Mouse (Mus musculus) neural tube, embryonic 11.5 days (tissue): ENCODE measurements around the gene Fnip2. TPM values are rescaled to one million over a fixed set of nuclear protein-coding genes. Genes with fewer than 3 reads are reported as not detected.

Experiments used
- ATAC-seq: fragments of 200-750 bp; cut with Nextera tagmentation; 2 replicates; pipeline ENCODE4 v1.8.0; 2017; ENCODE audit warnings: moderate number of reproducible peaks, mild to moderate bottlenecking, moderate TSS enrichment, moderate library complexity; ENCODE audit not compliant: insufficient read depth, low FRiP score, low TSS enrichment
- DNase-seq: peaks from one replicate; pipeline ENCODE4 v3.0.0-alpha.2; 2015; ENCODE audit warnings: low spot score
- H3K27ac ChIP-seq: fragments of 300-500 bp; sonication (generic); 2 replicates; pipeline ENCODE4 v1.5.1; 2014; ENCODE audit warnings: low read depth, mild to moderate bottlenecking, low read length
- H3K27me3 ChIP-seq: fragments of 300-500 bp; sonication (generic); 2 replicates; pipeline ENCODE4 v1.6.1; 2014; ENCODE audit warnings: mild to moderate bottlenecking, low read length, mixed read lengths; ENCODE audit not compliant: control insufficient read depth, insufficient read depth
- H3K36me3 ChIP-seq: fragments of 300-500 bp; sonication (generic); 2 replicates; pipeline ENCODE4 v1.6.1; 2014; ENCODE audit warnings: mild to moderate bottlenecking, low read length, moderate library complexity, mixed read lengths; ENCODE audit not compliant: control insufficient read depth, insufficient read depth
- H3K4me1 ChIP-seq: fragments of 300-500 bp; sonication (generic); 2 replicates; pipeline ENCODE4 v1.6.1; 2014; ENCODE audit warnings: low read length, mixed read lengths; ENCODE audit not compliant: control insufficient read depth, insufficient read depth
- H3K4me2 ChIP-seq: fragments of 300-500 bp; sonication (generic); 2 replicates; pipeline ENCODE4 v1.6.1; 2014; ENCODE audit warnings: low read depth, mild to moderate bottlenecking, moderate library complexity
- H3K4me3 ChIP-seq: fragments of 300-500 bp; sonication (generic); 2 replicates; pipeline ENCODE4 v1.5.1; 2014; ENCODE audit warnings: low read depth, low read length
- H3K9ac ChIP-seq: fragments of 300-500 bp; sonication (generic); 2 replicates; pipeline ENCODE4 v1.6.1; 2014; ENCODE audit warnings: mild to moderate bottlenecking, low read length
- H3K9me3 ChIP-seq: fragments of 300-500 bp; sonication (generic); 2 replicates; pipeline ENCODE4 v1.6.1; 2016; ENCODE audit warnings: low read length; ENCODE audit not compliant: control insufficient read depth
- WGBS: fragments of 180-500 bp; shearing (Covaris S2); extraction: QIAGEN DNeasy Blood & Tissue Kit; methylation state at CpG from one replicate; pipeline ENCODE4 v1.1.7; 2014; 5-methylcytosine and 5-hydroxymethylcytosine counted together
- polyA plus RNA-seq: library from polyadenylated mRNA; unstranded; fragments of >200 nt; fragmentation: Nextera tagmentation; extraction: Ambion mirVana; gene quantifications from 2 replicates; pipeline ENCODE4 v1.2.1, GENCODE M21; 2014

Gene Fnip2
- polyA plus RNA-seq, 1 experiment from 2014 or later, result 7.2 TPM

DNA sequence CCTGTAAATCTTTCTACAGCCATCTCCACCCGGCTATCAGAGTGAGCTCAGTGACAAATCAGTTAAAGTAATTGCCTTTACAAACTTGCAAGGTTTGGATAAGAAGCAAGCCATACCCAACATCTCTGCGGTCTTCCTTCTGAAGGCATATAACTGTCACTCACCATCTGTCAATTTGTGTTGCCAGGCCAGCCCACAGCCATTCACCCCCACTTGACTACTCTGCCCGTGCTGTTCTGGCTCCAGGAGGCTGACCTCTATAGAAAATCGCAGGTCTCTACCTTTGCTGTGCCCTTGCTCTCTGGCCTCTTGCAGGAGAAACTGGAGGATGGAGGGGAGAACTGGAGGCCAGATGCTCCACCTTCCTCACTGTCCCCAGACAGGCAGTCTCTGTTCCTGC lies 88.7 kb downstream of the Fnip2 start:
- DNase-seq (no peak), ATAC-seq (no peak)
- H3K4me1 ChIP-seq, result no peaks in the 10 kb centered on the region
- peaks cover 2% of the 10 kb centered on the region for H3K36me3 ChIP-seq
- H3K4me2 ChIP-seq, result no peak overlapping the region
- WGBS, result 72% methylated on average over 4 of the region's 4 CpGs
- H3K9me3 ChIP-seq, result 0 out of 2 replicates have a peak, but pooled peaks cover 3% of the 10 kb centered on the region
- no peak overlapping the region for H3K9ac ChIP-seq
- no peak overlapping the region for H3K27ac ChIP-seq
- no peaks in the 10 kb centered on the region for H3K27me3 ChIP-seq
- H3K4me3 ChIP-seq, result no peak overlapping the region

GRCm38 (mm10) chr3:79478400-79478799 lies 89.2 kb downstream of the Fnip2 start:
- no peaks in the 10 kb centered on the region for H3K9me3 ChIP-seq
- no peaks in the 10 kb centered on the region for H3K4me1 ChIP-seq
- WGBS, result 90% methylated on average over 8 of the region's 8 CpGs
- no peak for ATAC-seq
- no peak overlapping the region for H3K9ac ChIP-seq
- peaks cover 2% of the 10 kb centered on the region for H3K36me3 ChIP-seq
- no peak overlapping the region for H3K4me2 ChIP-seq
- no peak overlapping the region for H3K27ac ChIP-seq
- H3K4me3 ChIP-seq, result no peak overlapping the region
- H3K27me3 ChIP-seq, result no peaks in the 10 kb centered on the region
- no peak for DNase-seq

- Histone ChIP-seq H3K36me3 (no peaks in the 10 kb centered on the region; the same call in 1 of the 2 replicates), H3K9ac (no peak overlapping the region), H3K27me3 (no peaks in the 10 kb centered on the region), H3K9me3 (no peaks in the 10 kb centered on the region), H3K4me2 (no peak overlapping the region), H3K4me1 (no peaks in the 10 kb centered on the region), H3K27ac (no peak overlapping the region), H3K4me3 (no peak overlapping the region)
- 88% methylated on average over 2 of the region's 2 CpGs for WGBS
- no peak for ATAC-seq
- DNase-seq, result no peak
Observed at GRCm38 (mm10) chr3:79475980-79476379, 91.6 kb downstream of the Fnip2 start.

GRCm38 (mm10) chr3:79474911-79475310 lies 92.7 kb downstream of the Fnip2 start:
- no peak overlapping the region for H3K4me3 ChIP-seq
- H3K4me1 ChIP-seq, result no peaks in the 10 kb centered on the region
- H3K9me3 ChIP-seq, result no peaks in the 10 kb centered on the region
- DNase-seq, result no peak
- H3K27ac ChIP-seq, result no peak overlapping the region
- WGBS, result 58% methylated on average over 4 of the region's 4 CpGs
- no peaks in the 10 kb centered on the region for H3K27me3 ChIP-seq
- no peak overlapping the region for H3K4me2 ChIP-seq
- H3K36me3 ChIP-seq, result no peaks in the 10 kb centered on the region
- H3K9ac ChIP-seq, result no peak overlapping the region
- peak; percentile 80 for ATAC-seq

- Histone ChIP-seq H3K4me2 (no peak overlapping the region), H3K4me1 (no peaks in the 10 kb centered on the region), H3K27me3 (no peaks in the 10 kb centered on the region), H3K4me3 (no peak overlapping the region), H3K9ac (no peak overlapping the region), H3K9me3 (no peaks in the 10 kb centered on the region), H3K36me3 (peaks cover 2% of the 10 kb centered on the region; the same call in 1 of the 2 replicates), H3K27ac (no peak overlapping the region)
- 96% methylated on average over 5 of the region's 5 CpGs for WGBS
- DNase-seq, result no peak
- no peak for ATAC-seq
Observed at GRCm38 (mm10) chr3:79472362-79472761, 95.2 kb downstream of the Fnip2 start.

- no peaks in the 10 kb centered on the region for H3K9me3 ChIP-seq
- WGBS, result 99% methylated on average over 5 of the region's 5 CpGs
- no peak overlapping the region for H3K27ac ChIP-seq
- no peak overlapping the region for H3K4me3 ChIP-seq
- ATAC-seq, result no peak
- H3K4me2 ChIP-seq, result no peak overlapping the region
- H3K9ac ChIP-seq, result no peak overlapping the region
- DNase-seq, result no peak
- no peaks in the 10 kb centered on the region for H3K4me1 ChIP-seq
- no peaks in the 10 kb centered on the region for H3K27me3 ChIP-seq
- peaks cover 4% of the 10 kb centered on the region; the same call in 1 of the 2 replicates for H3K36me3 ChIP-seq
Observed at GRCm38 (mm10) chr3:79469440-79469839, 98.2 kb downstream of the Fnip2 start.

DNA sequence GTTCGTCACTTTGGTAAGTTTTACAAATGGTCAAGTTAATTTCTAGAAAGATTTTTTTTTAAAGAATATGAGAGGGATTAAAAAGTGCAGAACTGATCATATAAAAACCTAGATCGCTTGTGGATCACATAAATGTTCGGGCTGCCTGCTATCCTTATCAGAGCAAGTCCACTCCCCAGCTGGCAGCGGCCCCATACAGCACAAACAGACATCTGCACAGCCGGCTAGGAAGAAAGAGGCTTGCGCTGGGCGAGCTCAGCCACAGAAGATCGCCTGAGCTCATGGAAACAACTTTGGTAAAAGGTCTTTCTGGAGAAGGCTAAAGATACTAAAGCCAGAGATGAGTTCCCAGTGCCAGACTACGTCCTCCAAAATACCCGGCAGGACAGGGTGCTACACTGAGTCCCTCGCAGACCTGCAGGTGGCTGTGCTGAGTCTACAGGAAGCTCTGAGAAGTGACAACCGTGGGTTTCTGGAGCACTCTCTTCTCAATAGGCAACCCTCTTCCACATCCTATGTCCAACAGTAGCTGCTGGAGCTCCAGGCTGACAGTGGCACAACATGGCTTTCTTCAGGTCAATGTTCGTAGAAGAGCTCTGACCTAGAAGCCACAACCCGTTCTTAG lies 108.8 kb downstream of the Fnip2 start:
- H3K36me3 ChIP-seq, result peaks cover 2% of the 10 kb centered on the region
- no peaks in the 10 kb centered on the region for H3K27me3 ChIP-seq
- H3K4me3 ChIP-seq, result no peak overlapping the region
- ATAC-seq (no peak), DNase-seq (no peak)
- H3K9ac ChIP-seq, result no peak overlapping the region
- H3K9me3 ChIP-seq, result no peaks in the 10 kb centered on the region
- H3K4me2 ChIP-seq, result no peak overlapping the region
- WGBS, result 95% methylated on average over 14 of the region's 14 CpGs
- no peak overlapping the region for H3K27ac ChIP-seq
- H3K4me1 ChIP-seq, result no peaks in the 10 kb centered on the region

GRCm38 (mm10) chr3:79455761-79456160 lies 111.8 kb downstream of the Fnip2 start:
- Histone ChIP-seq H3K36me3 (peaks cover under 1% of the 10 kb centered on the region), H3K4me2 (no peak overlapping the region), H3K9ac (no peak overlapping the region), H3K4me3 (no peak overlapping the region), H3K9me3 (no peaks in the 10 kb centered on the region), H3K4me1 (no peaks in the 10 kb centered on the region), H3K27me3 (no peaks in the 10 kb centered on the region), H3K27ac (no peak overlapping the region)
- no peak for DNase-seq
- WGBS, result 35% methylated on average over 11 of the region's 11 CpGs
- ATAC-seq, result no peak

DNA sequence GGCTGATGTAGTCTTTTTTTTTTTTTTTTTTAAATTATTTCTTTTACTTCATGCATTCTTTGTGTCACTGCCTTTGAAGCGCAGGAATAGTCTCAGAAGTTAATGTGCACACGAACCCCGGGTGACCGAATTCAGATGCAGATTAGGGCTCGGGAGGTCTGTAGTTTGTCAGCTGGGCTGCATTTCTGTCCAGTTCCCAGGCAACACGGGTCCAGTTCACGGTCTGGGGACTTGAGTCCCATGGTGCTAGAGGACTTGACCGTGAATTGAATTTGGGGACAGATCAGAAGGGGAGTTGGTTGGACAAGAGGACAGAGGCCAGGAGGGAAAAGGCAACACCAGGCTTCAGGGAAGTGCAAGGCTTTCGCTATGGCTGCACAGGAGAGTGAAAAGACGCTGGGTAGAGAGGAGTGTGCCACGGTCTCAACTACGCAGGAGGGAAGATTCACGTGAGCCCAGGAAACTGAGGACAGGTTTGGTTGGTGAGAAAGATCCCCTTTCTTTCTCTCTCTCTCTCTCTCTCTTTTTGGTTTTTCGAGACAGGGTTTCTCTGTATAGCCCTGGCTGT lies 114.8 kb downstream of the Fnip2 start:
- no peak overlapping the region for H3K4me3 ChIP-seq
- no peaks in the 10 kb centered on the region for H3K27me3 ChIP-seq
- no peaks in the 10 kb centered on the region for H3K9me3 ChIP-seq
- H3K9ac ChIP-seq, result no peak overlapping the region
- WGBS, result 50% methylated on average over 14 of the region's 14 CpGs
- H3K4me1 ChIP-seq, result no peaks in the 10 kb centered on the region
- peak overlapping the region; percentile 62 for H3K27ac ChIP-seq
- H3K36me3 ChIP-seq, result no peaks in the 10 kb centered on the region; the same call in none of the 2 replicates
- DNase-seq (peak; percentile 73), ATAC-seq (peak; percentile 90)
- no peak overlapping the region for H3K4me2 ChIP-seq
